Mouse (Mus musculus): ENCODE results near the gene Far1. TPM values are rescaled to one million over a fixed set of nuclear protein-coding genes. Genes with fewer than 3 reads are reported as not detected.

The Far1 gene
- total RNA-seq, 1 experiment from 2014 or later: 128 TPM

GRCm38 (mm10) chr7:113614198-113614927, 100.7 kb downstream of the Far1 start:
- ATAC-seq (replicated peaks in 1 of 2; ENCODE audit: insufficient read depth in 1 of 2, low FRiP score in 2 of 2, low TSS enrichment in 1 of 2, low read depth in 1 of 2, poor library complexity in 2 of 2, severe bottlenecking in 2 of 2): no peak

GRCm38 (mm10) chr7:113619166-113619565, 105.5 kb downstream of the Far1 start:
- ATAC-seq (replicated peaks in 1 of 2; ENCODE audit: insufficient read depth in 1 of 2, low FRiP score in 2 of 2, low TSS enrichment in 1 of 2, low read depth in 1 of 2, poor library complexity in 2 of 2, severe bottlenecking in 2 of 2): no peak

GRCm38 (mm10) chr7:113619768-113620167, 106.1 kb downstream of the Far1 start:
- ATAC-seq (replicated peaks in 1 of 2; ENCODE audit: insufficient read depth in 1 of 2, low FRiP score in 2 of 2, low TSS enrichment in 1 of 2, low read depth in 1 of 2, poor library complexity in 2 of 2, severe bottlenecking in 2 of 2): no peak

Other genes with a start within 250 kb of the Far1 start
- gene Btbd10, start 144.4 kb upstream of the Far1 start, total RNA-seq (2017): 27.8 and 31.7 TPM in 2 replicates
- not detected in 2 replicates for gene Pth, start 125.3 kb upstream of the Far1 start, total RNA-seq (2017)

Measured in hematopoietic stem cell, adult 5-6 weeks (primary cell).